Mouse (Mus musculus) C2C12 (cell line): ENCODE results near the gene Tmcc3. TPM values are rescaled to one million over a fixed set of nuclear protein-coding genes. Genes with fewer than 3 reads are reported as not detected.

Source experiments
- H3K27me3 ChIP-seq: one replicate; pipeline ENCODE4 v1.6.1; 2011; ENCODE audit not compliant: control insufficient read depth, insufficient read depth, insufficient read length
- H3K36me3 ChIP-seq: one replicate; pipeline ENCODE4 v1.6.1; 2011; ENCODE audit not compliant: control insufficient read depth, insufficient read depth
- H3K4me3 ChIP-seq: one replicate; pipeline ENCODE4 v1.5.1; 2011; ENCODE audit warnings: mild to moderate bottlenecking, control low read depth; ENCODE audit not compliant: poor library complexity, insufficient read depth, severe bottlenecking
- H3K79me2 ChIP-seq: one replicate; pipeline ENCODE4 v1.6.1; 2011; ENCODE audit not compliant: control insufficient read depth, insufficient read depth
- H3K79me3 ChIP-seq: one replicate; pipeline ENCODE4 v1.6.1; 2011; ENCODE audit warnings: low read depth, control low read depth
- H3ac ChIP-seq: one replicate; pipeline ENCODE3; 2011; ENCODE audit warnings: low read depth; ENCODE audit not compliant: control insufficient read depth, insufficient read length
- CEBPB ChIP-seq: IDR thresholded peaks from one replicate; pipeline ENCODE4 v1.6.1; 2011; ENCODE audit warnings: low read depth, mild to moderate bottlenecking, control low read depth, moderate library complexity
- CTCF ChIP-seq: IDR thresholded peaks from one replicate; pipeline ENCODE4 v1.5.1; 2011; ENCODE audit not compliant: control insufficient read depth, insufficient read depth, insufficient read length
- FOSL1 ChIP-seq: IDR thresholded peaks from one replicate; pipeline ENCODE4 v1.8.0; 2011; ENCODE audit warnings: mild to moderate bottlenecking, low read length; ENCODE audit not compliant: poor library complexity, insufficient read depth, severe bottlenecking
- MAX ChIP-seq: IDR thresholded peaks from one replicate; pipeline ENCODE4 v1.6.1; 2011; ENCODE audit warnings: mild to moderate bottlenecking, control low read depth
- MYOD1 ChIP-seq: IDR thresholded peaks from one replicate; pipeline ENCODE4 v1.6.1; 2011; ENCODE audit warnings: low read depth; ENCODE audit not compliant: control insufficient read depth, insufficient read length
- MYOG ChIP-seq: IDR thresholded peaks from one replicate; pipeline ENCODE4 v1.6.1; 2011; ENCODE audit not compliant: control insufficient read depth, insufficient read length; ENCODE audit errors: extremely low read depth
- USF1 ChIP-seq: IDR thresholded peaks from one replicate; pipeline ENCODE4 v1.6.1; 2011; ENCODE audit warnings: low read depth, mild to moderate bottlenecking, control low read depth, moderate library complexity
- polyA plus RNA-seq: library from polyadenylated mRNA; unstranded; fragments of >200 nt; fragmentation: generic; extraction: Trizol; gene quantifications from one replicate; pipeline ENCODE4 v1.2.1, GENCODE M21; 2012; ENCODE audit warnings: missing spikeins

Tmcc3 gene
- polyA plus RNA-seq, 1 experiment: 3.5 TPM

DNA sequence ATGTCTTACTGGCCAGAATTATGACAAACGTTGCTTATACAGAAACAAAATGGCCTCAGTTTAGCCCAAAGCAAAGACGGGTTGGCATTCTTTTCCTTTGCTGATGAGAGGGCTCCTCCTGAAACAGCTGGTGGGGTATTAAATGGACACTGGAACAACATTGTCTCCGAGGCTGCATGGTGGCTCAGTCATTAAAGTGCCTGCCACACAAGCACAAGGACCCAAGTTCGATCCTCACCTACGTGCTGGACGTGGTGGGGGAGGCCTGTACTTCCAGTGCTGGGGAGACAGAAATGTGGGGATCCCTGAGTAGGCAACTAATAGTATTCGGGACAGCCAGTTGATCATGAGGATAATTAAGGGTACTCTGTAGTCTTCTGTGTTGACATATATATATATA is 34.8 kb downstream of the Tmcc3 start:
- H3K36me3 ChIP-seq: no peaks in the 10 kb centered on the region
- H3ac ChIP-seq: no peak overlapping the region
- H3K4me3 ChIP-seq: no peak overlapping the region
- TF ChIP-seq CEBPB (no peak), MYOD1 (no peak), MAX (no peak), FOSL1 (no peak), CTCF (no peak), MYOG (no peak), USF1 (no peak)
- H3K79me2 ChIP-seq: no peaks in the 10 kb centered on the region
- peaks cover 3% of the 10 kb centered on the region for H3K27me3 ChIP-seq
- no peaks in the 10 kb centered on the region for H3K79me3 ChIP-seq

DNA sequence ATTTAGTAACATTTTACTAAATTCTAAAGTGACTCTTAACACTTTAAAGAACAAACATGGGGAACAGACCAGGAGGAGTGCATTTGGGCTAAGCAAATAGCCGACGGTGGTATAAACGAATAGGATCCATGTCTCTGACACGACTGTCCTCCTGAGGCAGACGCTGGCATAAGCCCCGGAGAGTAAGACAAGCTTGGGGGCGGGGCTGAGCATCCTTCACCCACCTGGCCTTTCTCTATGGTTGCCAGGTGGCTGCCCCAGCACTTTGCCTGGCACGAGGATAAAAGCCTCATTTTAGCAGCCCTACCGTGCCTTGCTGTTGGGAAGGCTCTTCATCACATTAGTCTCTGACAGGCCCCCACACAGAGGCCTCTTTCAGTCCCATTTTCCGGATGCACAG is 35.5 kb downstream of the Tmcc3 start:
- no peak overlapping the region for H3ac ChIP-seq
- H3K36me3 ChIP-seq: no peaks in the 10 kb centered on the region
- H3K79me3 ChIP-seq: no peaks in the 10 kb centered on the region
- H3K27me3 ChIP-seq: peaks cover 3% of the 10 kb centered on the region
- no peak overlapping the region for H3K4me3 ChIP-seq
- TF ChIP-seq MYOD1 (no peak), MYOG (no peak), CTCF (no peak), USF1 (no peak), CEBPB (no peak), FOSL1 (no peak), MAX (no peak)
- H3K79me2 ChIP-seq: no peaks in the 10 kb centered on the region

DNA sequence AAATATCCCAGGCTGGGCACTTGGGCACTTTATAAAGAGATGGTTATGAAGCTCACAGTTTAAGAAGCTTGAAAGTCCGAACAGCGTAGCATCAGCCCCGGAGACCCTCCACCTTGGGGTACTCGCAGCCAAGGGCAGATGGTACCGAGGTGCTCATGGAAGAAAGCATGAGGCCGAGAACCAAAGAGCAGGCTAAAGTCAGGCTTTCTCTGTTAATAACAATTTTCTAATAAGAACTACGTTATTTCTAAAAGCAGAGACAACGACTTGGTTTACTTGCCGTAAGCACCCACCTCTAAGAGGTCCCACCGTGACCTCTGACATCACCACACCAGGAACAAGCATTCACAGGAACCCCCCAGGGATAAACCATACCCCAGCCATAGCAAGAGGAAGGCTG is 36.2 kb downstream of the Tmcc3 start:
- TF ChIP-seq CEBPB (no peak), MYOG (no peak), USF1 (no peak), MAX (no peak), MYOD1 (no peak), FOSL1 (no peak), CTCF (no peak)
- no peaks in the 10 kb centered on the region for H3K79me3 ChIP-seq
- no peaks in the 10 kb centered on the region for H3K79me2 ChIP-seq
- H3K27me3 ChIP-seq: peaks cover 7% of the 10 kb centered on the region
- no peak overlapping the region for H3K4me3 ChIP-seq
- H3K36me3 ChIP-seq: no peaks in the 10 kb centered on the region
- H3ac ChIP-seq: no peak overlapping the region

DNA sequence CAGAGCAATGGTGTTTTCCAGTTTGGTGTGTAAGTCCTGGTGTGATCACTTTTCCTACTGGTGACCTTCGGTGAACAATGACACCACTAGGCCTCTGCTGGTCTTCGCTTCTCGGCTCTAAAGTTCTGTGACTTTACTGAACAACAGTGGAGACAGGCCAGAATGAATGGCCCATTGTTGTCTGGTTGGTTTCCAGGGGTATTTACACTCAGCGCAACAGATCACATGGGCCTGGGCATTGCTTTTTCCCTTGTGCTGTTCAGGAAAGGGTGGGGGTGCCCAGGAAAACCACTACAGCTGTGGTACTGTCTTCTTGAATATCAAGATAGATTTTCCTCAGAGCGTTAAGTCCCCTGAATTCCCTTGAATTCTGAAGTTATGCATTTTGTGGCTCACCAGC is 38.5 kb downstream of the Tmcc3 start:
- H3K79me3 ChIP-seq: no peaks in the 10 kb centered on the region
- H3K79me2 ChIP-seq: no peaks in the 10 kb centered on the region
- no peak overlapping the region for H3ac ChIP-seq
- H3K4me3 ChIP-seq: no peak overlapping the region
- peaks cover 7% of the 10 kb centered on the region for H3K27me3 ChIP-seq
- no peaks in the 10 kb centered on the region for H3K36me3 ChIP-seq
- TF ChIP-seq CTCF (no peak), MAX (no peak), MYOG (no peak)

DNA sequence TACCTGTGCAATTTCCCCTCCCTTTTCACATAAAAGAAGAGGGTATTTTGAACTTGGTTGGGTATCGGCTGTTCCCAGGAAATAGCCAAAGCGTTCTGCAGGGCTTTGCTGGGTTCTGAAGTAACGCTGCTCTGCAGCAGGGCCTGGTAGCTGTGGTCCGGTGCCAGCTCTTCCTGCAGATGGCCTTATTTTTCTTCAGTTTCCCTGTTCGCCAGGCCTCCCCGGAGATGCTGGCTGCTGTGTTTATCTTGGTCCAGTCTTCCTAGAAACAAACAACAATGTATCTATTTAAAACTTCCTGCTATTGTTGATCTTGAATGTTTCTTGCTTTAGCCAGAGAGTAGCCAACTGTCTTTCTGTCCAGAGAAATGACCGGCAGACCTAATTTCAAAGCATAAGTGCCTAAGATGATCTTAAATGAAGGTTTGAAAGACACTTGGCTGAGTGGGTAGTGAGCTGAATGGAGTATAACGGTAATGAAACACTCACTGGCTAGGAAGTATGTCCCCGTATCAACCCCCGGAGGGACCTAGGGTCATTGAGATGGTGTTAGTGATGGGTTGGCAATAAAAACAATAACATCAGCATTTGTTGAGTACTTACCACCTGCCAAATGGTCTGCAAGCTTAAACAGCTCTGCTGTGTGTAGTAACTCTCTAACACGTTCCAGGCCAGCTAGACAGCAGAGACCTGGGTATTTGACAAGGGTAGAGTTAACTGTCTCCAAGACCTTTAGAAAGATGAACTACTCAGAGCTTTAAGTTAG is 39.3 kb downstream of the Tmcc3 start:
- Histone ChIP-seq H3K36me3 (no peaks in the 10 kb centered on the region), H3K4me3 (no peak overlapping the region), H3K79me2 (no peaks in the 10 kb centered on the region), H3K27me3 (peaks cover 7% of the 10 kb centered on the region), H3K79me3 (no peaks in the 10 kb centered on the region), H3ac (no peak overlapping the region)
- no peak for TF ChIP-seq CEBPB
- no peak for TF ChIP-seq MYOG
- TF ChIP-seq CTCF: no peak
- TF ChIP-seq FOSL1: no peak
- no peak for TF ChIP-seq MYOD1
- no peak for TF ChIP-seq USF1
- no peak for TF ChIP-seq MAX

DNA sequence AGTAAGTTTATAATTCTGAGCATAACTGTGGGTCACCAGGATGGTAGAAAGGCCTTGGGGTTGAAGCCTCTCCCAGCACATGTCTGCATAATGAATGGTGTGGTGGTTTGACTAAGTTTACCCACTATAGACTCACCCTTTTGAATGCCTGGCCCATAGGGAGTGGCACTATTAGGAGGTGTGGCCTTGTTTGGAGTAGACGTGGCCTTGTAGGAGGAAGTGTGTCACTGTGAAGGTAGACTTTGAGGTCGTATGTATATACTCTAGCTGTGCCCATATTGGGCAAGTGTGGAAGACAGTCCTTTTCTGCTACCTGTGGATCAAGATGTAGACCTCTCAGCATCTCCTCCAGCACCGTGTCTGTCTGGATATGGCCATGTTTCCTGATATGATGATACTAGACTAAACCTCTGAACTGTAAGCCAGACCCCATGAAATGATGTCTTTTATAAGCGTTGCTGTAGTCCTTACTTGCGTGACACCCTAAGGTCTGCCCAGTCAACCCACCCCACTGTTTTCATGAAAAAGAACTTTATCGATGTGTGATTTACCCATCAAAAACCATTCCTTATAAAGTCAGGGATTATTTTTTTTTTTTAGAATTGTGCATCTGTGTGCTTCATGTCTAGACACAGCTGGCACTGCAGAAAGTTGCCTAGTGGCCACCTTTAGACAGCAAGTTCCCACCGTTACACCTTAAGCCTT is 40.6 kb downstream of the Tmcc3 start:
- H3K79me2 ChIP-seq: no peaks in the 10 kb centered on the region
- no peak overlapping the region for H3K4me3 ChIP-seq
- no peaks in the 10 kb centered on the region for H3K79me3 ChIP-seq
- H3ac ChIP-seq: no peak overlapping the region
- peaks cover 7% of the 10 kb centered on the region for H3K27me3 ChIP-seq
- no peaks in the 10 kb centered on the region for H3K36me3 ChIP-seq
- TF ChIP-seq CEBPB: no peak
- TF ChIP-seq MYOD1: no peak
- no peak for TF ChIP-seq CTCF
- no peak for TF ChIP-seq USF1
- no peak for TF ChIP-seq MAX
- TF ChIP-seq MYOG: no peak
- no peak for TF ChIP-seq FOSL1
